Mouse (Mus musculus) stomach, postnatal 0 days (tissue): ENCODE measurements around the gene Itgb7. TPM values are rescaled to one million over a fixed set of nuclear protein-coding genes. Genes with fewer than 3 reads are reported as not detected.

Experiments used
- ATAC-seq: fragments of 200-750 bp; cut with Nextera tagmentation; 2 replicates; pipeline ENCODE4 v1.8.0; 2017; ENCODE audit not compliant: low FRiP score, low TSS enrichment
- DNase-seq: peaks from one replicate; pipeline ENCODE4 v3.0.0-alpha.2; 2016; ENCODE audit warnings: low spot score
- H3K27ac ChIP-seq: fragments of 300-500 bp; sonication (generic); replicated peaks from 2 replicates; pipeline ENCODE4 v1.5.1; 2014; ENCODE audit warnings: mild to moderate bottlenecking, control low read depth
- H3K27me3 ChIP-seq: fragments of 300-500 bp; sonication (generic); 2 replicates; pipeline ENCODE4 v1.6.1; 2014; ENCODE audit warnings: low read length; ENCODE audit not compliant: control insufficient read depth, insufficient read depth
- H3K36me3 ChIP-seq: fragments of 300-500 bp; sonication (generic); 2 replicates; pipeline ENCODE4 v1.6.1; 2014; ENCODE audit warnings: low read length, mixed read lengths; ENCODE audit not compliant: control insufficient read depth, insufficient read depth
- H3K4me1 ChIP-seq: fragments of 300-500 bp; sonication (generic); replicated peaks from 2 replicates; pipeline ENCODE4 v1.6.1; 2014; ENCODE audit warnings: antibody characterized with exemption; ENCODE audit not compliant: control insufficient read depth, insufficient read depth
- H3K4me2 ChIP-seq: fragments of 300-500 bp; sonication (generic); replicated peaks from 2 replicates; pipeline ENCODE4 v1.6.1; 2014; ENCODE audit warnings: low read depth, mild to moderate bottlenecking, control low read depth, moderate library complexity
- H3K4me3 ChIP-seq: fragments of 300-500 bp; sonication (generic); 2 replicates; pipeline ENCODE4 v1.5.1; 2014; ENCODE audit warnings: low read depth, low read length, control low read depth
- H3K9ac ChIP-seq: fragments of 300-500 bp; sonication (generic); 2 replicates; pipeline ENCODE4 v1.6.1; 2014; ENCODE audit warnings: mild to moderate bottlenecking, low read length, control low read depth, mixed read lengths
- H3K9me3 ChIP-seq: fragments of 300-500 bp; sonication (generic); 2 replicates; pipeline ENCODE4 v1.6.1; 2016; ENCODE audit warnings: low read length; ENCODE audit not compliant: control insufficient read depth
- CTCF ChIP-seq: IDR thresholded peaks from 2 replicates; pipeline ENCODE4 v1.5.1; 2016; ENCODE audit warnings: antibody characterized with exemption, low read depth, mild to moderate bottlenecking, moderate library complexity
- EP300 ChIP-seq: optimal IDR thresholded peaks from 2 replicates; pipeline ENCODE3; 2016; ENCODE audit warnings: antibody characterized with exemption
- WGBS: fragments of 180-500 bp; shearing (Covaris S2); extraction: QIAGEN DNeasy Blood & Tissue Kit; methylation state at CpG from one replicate; pipeline ENCODE4 v1.1.7; 2014; 5-methylcytosine and 5-hydroxymethylcytosine counted together
- polyA plus RNA-seq: library from polyadenylated mRNA; unstranded; fragments of >200 nt; fragmentation: Nextera tagmentation; extraction: Ambion mirVana; gene quantifications from 2 replicates; pipeline ENCODE4 v1.2.1, GENCODE M21; 2015

Gene Itgb7
- polyA plus RNA-seq, 1 experiment from 2014 or later = 1.2 TPM

GRCm38 (mm10) chr15:102205779-102206178 lies 26.0 kb downstream of the Itgb7 start:
- Histone ChIP-seq H3K4me3 (0 out of 2 replicates have a peak overlapping the region, but pooled peaks have one; percentile 76), H3K36me3 (peaks cover 27% of the 10 kb centered on the region), H3K9ac (peak overlapping the region; percentile 38; the same call in 1 of the 2 replicates), H3K27me3 (no peaks in the 10 kb centered on the region), H3K4me2 (peak overlapping the region; percentile 64), H3K4me1 (no peaks in the 10 kb centered on the region; the same call in 1 of the 2 replicates), H3K27ac (no peak overlapping the region; the same call in 1 of the 2 replicates), H3K9me3 (no peaks in the 10 kb centered on the region)
- ATAC-seq = no peak
- no peak for TF ChIP-seq EP300
- TF ChIP-seq CTCF = no peak
- no peak for DNase-seq
- WGBS = 22% methylated on average over 8 of the region's 8 CpGs

GRCm38 (mm10) chr15:102204674-102205505 lies 26.9 kb downstream of the Itgb7 start, which contains the start of gene Csad:
Gene Csad (minus strand): TSS chr15:102204724.
- no peak for ATAC-seq
- peaks cover 21% of the 10 kb centered on the region for H3K36me3 ChIP-seq

GRCm38 (mm10) chr15:102203835-102204381 lies 27.8 kb downstream of the Itgb7 start:
- peak overlapping the region; percentile 98 for H3K9ac ChIP-seq
- no peaks in the 10 kb centered on the region for H3K27me3 ChIP-seq

More at GRCm38 (mm10) chr15:102204674-102205505, 26.9 kb downstream of the Itgb7 start, which contains the start of gene Csad:
- H3K4me3 ChIP-seq = peak within 1 kb of the TSS; percentile 76
- TF ChIP-seq EP300 (no peak), CTCF (peak; percentile 16)
- no peak for DNase-seq
- H3K4me2 ChIP-seq = peak within 1 kb of the TSS; percentile 64
- peak within 1 kb of the TSS; percentile 98 for H3K9ac ChIP-seq
- no peaks in the 10 kb centered on the region; the same call in 1 of the 2 replicates for H3K4me1 ChIP-seq
- no peaks in the 10 kb centered on the region for H3K27me3 ChIP-seq
- no peaks in the 10 kb centered on the region for H3K9me3 ChIP-seq
- 38% methylated on average over 19 of the region's 19 CpGs for WGBS
- H3K27ac ChIP-seq = peak within 1 kb of the TSS; percentile 100

GRCm38 (mm10) chr15:102202971-102203834 lies 28.5 kb downstream of the Itgb7 start, which contains the start of gene Zfp740:
Gene Zfp740 (plus strand): TSS chr15:102203249.
- TF ChIP-seq EP300 (no peak), CTCF (0 out of 2 replicates have a peak, but pooled peaks have one; percentile 8)
- no peaks in the 10 kb centered on the region for H3K27me3 ChIP-seq
- peaks cover 10% of the 10 kb centered on the region for H3K36me3 ChIP-seq
- H3K9me3 ChIP-seq = no peaks in the 10 kb centered on the region
- H3K27ac ChIP-seq = peak within 1 kb of the TSS; percentile 100
- H3K4me2 ChIP-seq = peak within 1 kb of the TSS; percentile 64
- peak within 1 kb of the TSS; percentile 98 for H3K9ac ChIP-seq
- DNase-seq (peak; percentile 99), ATAC-seq (peak; percentile 98)
- H3K4me3 ChIP-seq = peak within 1 kb of the TSS; percentile 76
- no peaks in the 10 kb centered on the region; the same call in 1 of the 2 replicates for H3K4me1 ChIP-seq
- under 1% methylated on average over 58 of the region's 68 CpGs for WGBS

More at GRCm38 (mm10) chr15:102203835-102204381, 27.8 kb downstream of the Itgb7 start:
- Histone ChIP-seq H3K27ac (peak overlapping the region; percentile 100), H3K9me3 (no peaks in the 10 kb centered on the region), H3K36me3 (peaks cover 15% of the 10 kb centered on the region), H3K4me1 (no peaks in the 10 kb centered on the region; the same call in 1 of the 2 replicates), H3K4me3 (peak overlapping the region; percentile 76), H3K4me2 (peak overlapping the region; percentile 64)
- TF ChIP-seq CTCF (peak; percentile 30), EP300 (no peak)
- WGBS = 0% methylated on average over 13 of the region's 72 CpGs
- peak; percentile 77 for DNase-seq
- peak; percentile 44 for ATAC-seq

GRCm38 (mm10) chr15:102198841-102199240 lies 32.9 kb downstream of the Itgb7 start:
- no peaks in the 10 kb centered on the region for H3K36me3 ChIP-seq
- H3K27me3 ChIP-seq = no peaks in the 10 kb centered on the region
- TF ChIP-seq CTCF = no peak
- no peak for TF ChIP-seq EP300
- H3K4me2 ChIP-seq = no peak overlapping the region
- H3K4me1 ChIP-seq = no peaks in the 10 kb centered on the region
- H3K9ac ChIP-seq = no peak overlapping the region
- H3K4me3 ChIP-seq = no peak overlapping the region
- DNase-seq = no peak
- no peak for ATAC-seq
- H3K9me3 ChIP-seq = no peaks in the 10 kb centered on the region
- 62% methylated on average over 4 of the region's 4 CpGs for WGBS
- no peak overlapping the region for H3K27ac ChIP-seq
